Mouse (Mus musculus) liver, adult 2 months (tissue): ENCODE data around the gene Dnah3.

ENCODE experiments used
- CTCF ChIP-seq: fragments of 200-500 bp; IDR thresholded peaks from 2 replicates; pipeline ENCODE4 v1.5.1; 2011; ENCODE audit warnings: low read depth, low read length, control low read depth
- POLR2A ChIP-seq: fragments of 200-500 bp; IDR thresholded peaks from 2 replicates; pipeline ENCODE4 v1.6.1; 2011; ENCODE audit warnings: low read length, control low read depth; ENCODE audit not compliant: insufficient read depth; ENCODE audit errors: extremely low read depth

DNA sequence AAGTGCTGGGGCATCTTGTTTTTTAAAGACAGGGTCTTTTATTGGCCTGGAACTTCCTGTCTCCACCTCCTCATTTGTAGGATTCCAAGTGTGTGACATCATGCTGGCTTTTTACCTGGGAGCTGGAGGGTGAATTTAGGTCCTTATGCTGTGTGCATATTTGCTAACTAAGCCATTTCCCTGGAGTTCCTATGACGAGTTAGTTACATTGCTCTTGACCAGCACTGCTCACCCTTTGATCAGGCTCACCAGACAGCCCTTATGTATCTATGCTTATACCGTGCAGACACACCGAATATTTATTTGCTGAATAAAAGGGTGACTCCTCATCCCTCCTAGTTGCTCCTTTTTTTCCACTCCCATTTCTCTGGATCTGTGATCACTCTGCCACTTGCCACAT, 14.9 kb downstream of the Dnah3 start:
- TF ChIP-seq CTCF (no peak), POLR2A (no peak)
